Mouse (Mus musculus): ENCODE data around the gene Kdelr3.

- peak; percentile 84 for TF ChIP-seq POLR2A (IDR thresholded peaks at IDR 0.05; ENCODE audit: insufficient read depth, low read depth, low read length)
- no peak for TF ChIP-seq CTCF (IDR thresholded peaks at IDR 0.05; ENCODE audit: insufficient read depth, low read depth, low read length)
Measured at GRCm38 (mm10) chr15:79505616-79506283, 10.5 kb upstream of the Kdelr3 start.
